Mouse (Mus musculus) layer of hippocampus, adult 9-11 months (tissue): ENCODE measurements around the gene Cd28.
A peak's percentile ranks its signal among the peaks of the same experiment; 100 is the strongest.

ENCODE experiments used
- DNase-seq: peaks from one replicate; pipeline ENCODE4 v3.0.0; 2022

Cd28 gene

GRCm38 (mm10) chr1:60716567-60716966, at the start of gene Cd28:
Gene Cd28, plus strand, starts transcription at chr1:60716800.
- DNase-seq = no peak

GRCm38 (mm10) chr1:60667873-60668616, 48.6 kb upstream of the Cd28 start:
- DNase-seq = peak; percentile 21

GRCm38 (mm10) chr1:60669048-60669447, 47.6 kb upstream of the Cd28 start:
- DNase-seq = no peak

- no peak for DNase-seq
These were observed 46.9 kb upstream of the Cd28 start for GRCm38 (mm10) chr1:60669664-60670063.

GRCm38 (mm10) chr1:60670172-60670571, 46.4 kb upstream of the Cd28 start:
- no peak for DNase-seq

GRCm38 (mm10) chr1:60683766-60684165, 32.8 kb upstream of the Cd28 start:
- DNase-seq = no peak

GRCm38 (mm10) chr1:60696115-60696895, 20.3 kb upstream of the Cd28 start:
- DNase-seq = no peak

- DNase-seq = no peak
These were observed 14.0 kb upstream of the Cd28 start for GRCm38 (mm10) chr1:60702641-60703040.

GRCm38 (mm10) chr1:60713238-60713637, 3.4 kb upstream of the Cd28 start:
- no peak for DNase-seq

GRCm38 (mm10) chr1:60715651-60716196, 876 bp upstream of the Cd28 start:
- DNase-seq = no peak

GRCm38 (mm10) chr1:60718580-60718979, 2.0 kb downstream of the Cd28 start:
- DNase-seq = no peak

GRCm38 (mm10) chr1:60723555-60723954, 7.0 kb downstream of the Cd28 start:
- no peak for DNase-seq

- DNase-seq = no peak
These were observed 15.3 kb downstream of the Cd28 start for GRCm38 (mm10) chr1:60731940-60732339.

GRCm38 (mm10) chr1:60735072-60735907, 18.7 kb downstream of the Cd28 start:
- DNase-seq = no peak

- DNase-seq = no peak
These were observed 19.3 kb downstream of the Cd28 start for GRCm38 (mm10) chr1:60735908-60736280.

- no peak for DNase-seq
These were observed 27.7 kb downstream of the Cd28 start for GRCm38 (mm10) chr1:60744266-60744665.

- DNase-seq = no peak
These were observed 29.1 kb downstream of the Cd28 start for GRCm38 (mm10) chr1:60745664-60746063.

- DNase-seq = no peak
These were observed 29.6 kb downstream of the Cd28 start for GRCm38 (mm10) chr1:60746153-60746552.

GRCm38 (mm10) chr1:60746856-60747255, 30.3 kb downstream of the Cd28 start:
- DNase-seq = no peak

- DNase-seq = no peak
These were observed 31.7 kb downstream of the Cd28 start for GRCm38 (mm10) chr1:60748286-60748685.

GRCm38 (mm10) chr1:60748936-60749335, 32.3 kb downstream of the Cd28 start:
- DNase-seq = no peak

- no peak for DNase-seq
These were observed 32.8 kb downstream of the Cd28 start for GRCm38 (mm10) chr1:60749346-60749840.

- no peak for DNase-seq
These were observed 33.7 kb downstream of the Cd28 start for GRCm38 (mm10) chr1:60750201-60750765.
